In genomic region chr9:99394366-99394765, GRCm38 (mm10) we compare ENCODE assay signal across 17 mouse cellular contexts. TPM values are rescaled to one million over a fixed set of nuclear protein-coding genes. Genes with fewer than 3 reads are reported as not detected.
DNase-seq lines count a peak whose midpoint lies in the region; ATAC-seq and TF ChIP-seq lines count a peak whose summit lies in the region.
"Had no signal": no experiment of that assay in that cellular context is flagged by ENCODE, and none has a peak within 500 bp of the region (broad histone marks: within the 10 kb centered on the region; RNA-seq: fewer than 3 reads in every experiment).

No protein-coding gene starts in this region.

- TF ChIP-seq POLR2A in testis, adult 2 months (IDR thresholded peaks at IDR 0.05; ENCODE audit: control insufficient read depth, low read depth, low read length) = no peak

- no peak overlapping the region for H3K4me3 ChIP-seq in heart, embryonic 12.5 days
- no peak overlapping the region for H3K4me3 ChIP-seq in heart, embryonic 10.5 days
- no peak overlapping the region for H3K4me3 ChIP-seq in midbrain, embryonic 11.5 days (ENCODE audit: low read depth, low read length)
- H3K4me3 ChIP-seq in midbrain, embryonic 16.5 days (ENCODE audit: low read depth, low read length) = no peak overlapping the region
- H3K4me3 ChIP-seq in testis, adult 2 months (ENCODE audit: control insufficient read depth, low read depth, low read length) = peak overlapping the region; percentile 78
- H3K4me3 ChIP-seq: liver, embryonic 13.5 days; myocyte had no signal

- TF ChIP-seq CTCF in testis, adult 2 months (IDR thresholded peaks at IDR 0.05; ENCODE audit: control insufficient read depth, insufficient read depth, insufficient replicate concordance, low read depth, low read length) = no peak

- no peaks in the 10 kb centered on the region for H3K9me3 ChIP-seq in heart, embryonic 12.5 days (replicated peaks)
- no peaks in the 10 kb centered on the region for H3K9me3 ChIP-seq in heart, embryonic 10.5 days
- no peaks in the 10 kb centered on the region for H3K9me3 ChIP-seq in midbrain, embryonic 11.5 days (ENCODE audit: control insufficient read depth, low read length)
- no peaks in the 10 kb centered on the region for H3K9me3 ChIP-seq in midbrain, embryonic 16.5 days (replicated peaks; ENCODE audit: control insufficient read depth, low read length, poor library complexity, severe bottlenecking)
- H3K9me3 ChIP-seq: liver, embryonic 13.5 days had no signal

- no peaks in the 10 kb centered on the region for H3K4me1 ChIP-seq in heart, embryonic 12.5 days (replicated peaks)
- peaks cover 11% of the 10 kb centered on the region for H3K4me1 ChIP-seq in heart, embryonic 10.5 days
- no peaks in the 10 kb centered on the region for H3K4me1 ChIP-seq in midbrain, embryonic 11.5 days (ENCODE audit: control insufficient read depth, insufficient read depth, low read length)
- H3K4me1 ChIP-seq in midbrain, embryonic 16.5 days (ENCODE audit: control insufficient read depth, insufficient read depth, low read length) = no peaks in the 10 kb centered on the region
- H3K4me1 ChIP-seq in testis, adult 2 months (ENCODE audit: control insufficient read depth, insufficient read depth, low read length) = peaks cover 7% of the 10 kb centered on the region

- 0 out of 2 replicates have a peak, but pooled peaks have one; percentile 42 for ATAC-seq in heart, embryonic 12.5 days (ENCODE audit: insufficient number of reproducible peaks, low FRiP score)
- no peak for ATAC-seq in midbrain, embryonic 11.5 days (ENCODE audit: low FRiP score)
- no peak for ATAC-seq in midbrain, embryonic 16.5 days

- H3K36me3 ChIP-seq in heart, embryonic 12.5 days = peaks cover 9% of the 10 kb centered on the region
- H3K36me3 ChIP-seq in heart, embryonic 10.5 days = peaks cover 12% of the 10 kb centered on the region; the same call in 1 of the 2 replicates
- no peaks in the 10 kb centered on the region for H3K36me3 ChIP-seq in midbrain, embryonic 11.5 days (ENCODE audit: control insufficient read depth, insufficient read depth, low read length)
- H3K36me3 ChIP-seq in midbrain, embryonic 16.5 days (ENCODE audit: control insufficient read depth, insufficient read depth, low read length) = peaks cover 9% of the 10 kb centered on the region; the same call in 1 of the 2 replicates
- H3K36me3 ChIP-seq in testis, adult 2 months (ENCODE audit: control insufficient read depth, insufficient read depth, low read length) = no peaks in the 10 kb centered on the region

- no peak overlapping the region for H3K9ac ChIP-seq in heart, embryonic 12.5 days
- H3K9ac ChIP-seq in midbrain, embryonic 11.5 days (ENCODE audit: low read length) = no peak overlapping the region
- no peak overlapping the region for H3K9ac ChIP-seq in midbrain, embryonic 16.5 days (ENCODE audit: low read depth, low read length)
- H3K9ac ChIP-seq: liver, embryonic 13.5 days had no signal

- WGBS in heart, embryonic 12.5 days = 76% methylated on average over 11 of the region's 11 CpGs
- WGBS in heart, embryonic 10.5 days = 81% methylated on average over 11 of the region's 11 CpGs
- WGBS in midbrain, embryonic 11.5 days = 78% methylated on average over 11 of the region's 11 CpGs
- WGBS in midbrain, embryonic 16.5 days = 73% methylated on average over 11 of the region's 11 CpGs

- no peaks in the 10 kb centered on the region for H3K27me3 ChIP-seq in heart, embryonic 12.5 days (replicated peaks)
- no peaks in the 10 kb centered on the region for H3K27me3 ChIP-seq in heart, embryonic 10.5 days (ENCODE audit: insufficient read depth, poor library complexity, severe bottlenecking)
- no peaks in the 10 kb centered on the region for H3K27me3 ChIP-seq in midbrain, embryonic 11.5 days (ENCODE audit: control insufficient read depth, insufficient read depth, low read length)
- no peaks in the 10 kb centered on the region for H3K27me3 ChIP-seq in midbrain, embryonic 16.5 days (ENCODE audit: control insufficient read depth, insufficient read depth, low read depth, low read length)
- H3K27me3 ChIP-seq in testis, adult 2 months (ENCODE audit: control insufficient read depth, insufficient read depth, low read length) = no peaks in the 10 kb centered on the region
- H3K27me3 ChIP-seq: liver, embryonic 13.5 days had no signal

- no peak overlapping the region for H3K4me2 ChIP-seq in heart, embryonic 12.5 days
- no peak overlapping the region for H3K4me2 ChIP-seq in midbrain, embryonic 11.5 days
- no peak overlapping the region for H3K4me2 ChIP-seq in midbrain, embryonic 16.5 days (ENCODE audit: low read length)
- H3K4me2 ChIP-seq: liver, embryonic 13.5 days had no signal

- DNase-seq in heart, embryonic 10.5 days (ENCODE audit: low spot score) = no peak
- peak; percentile 62 for DNase-seq in midbrain, embryonic 11.5 days (ENCODE audit: low spot score, missing footprints)
- peak; percentile 87 for DNase-seq in adrenal gland, adult 2 months
- no peak for DNase-seq in frontal cortex, adult 2 months (ENCODE audit: extremely low spot score in 1 of 2, low spot score in 1 of 2)
- DNase-seq in right cerebral cortex, postnatal 36 days (ENCODE audit: low spot score in 2 of 2) = no peak
- DNase-seq: kidney, postnatal 14 days; liver, embryonic 13.5 days; thymus, postnatal 36 days had no signal

- no peak overlapping the region for H3K27ac ChIP-seq in heart, embryonic 12.5 days (ENCODE audit: poor library complexity, severe bottlenecking)
- no peak overlapping the region for H3K27ac ChIP-seq in heart, embryonic 10.5 days
- no peak overlapping the region for H3K27ac ChIP-seq in midbrain, embryonic 11.5 days (ENCODE audit: low read depth, low read length)
- no peak overlapping the region for H3K27ac ChIP-seq in midbrain, embryonic 16.5 days (ENCODE audit: low read length)
- H3K27ac ChIP-seq in testis, adult 2 months (ENCODE audit: control insufficient read depth, insufficient read depth, low read depth, low read length) = no peak overlapping the region
- H3K27ac ChIP-seq: liver, embryonic 13.5 days had no signal

RNA-seq across cellular contexts. Expression of gene Esyt3, which starts 36.0 kb away (rescaled TPM):
- polyA plus RNA-seq in heart, embryonic 12.5 days (2016; fragmentation: Nextera tagmentation; extraction: Ambion mirVana) = 0.18 and 0.23 TPM in 2 replicates
- polyA plus RNA-seq in heart, embryonic 10.5 days (2016; fragmentation: Nextera tagmentation; extraction: Ambion mirVana) = 0.11 and 0.23 TPM in 2 replicates
- polyA plus RNA-seq in midbrain, embryonic 11.5 days (2014; fragmentation: Nextera tagmentation; extraction: Ambion mirVana) = 0.12 and 0.34 TPM in 2 replicates
- 0.78 and 0.99 TPM in 2 replicates for polyA plus RNA-seq in midbrain, embryonic 16.5 days (2015; fragmentation: Nextera tagmentation; extraction: Ambion mirVana)
- total RNA-seq in adrenal gland, adult 2 months (2021) = under 1 TPM; 0.29 to 0.90 TPM
- polyA plus RNA-seq in adrenal gland, adult 2 months (2012; rRNA removed) = 0.30 and 0.50 TPM in 2 replicates
- 61.3 and 70.7 TPM in 2 replicates for polyA plus RNA-seq in testis, adult 2 months (2012; rRNA removed)
- polyA plus RNA-seq in frontal cortex, adult 2 months (2012; rRNA removed) = 1.4 and 2.1 TPM in 2 replicates
- total RNA-seq: gastrocnemius, adult 8-10 months; megakaryocyte progenitor cell, adult 5-6 weeks had no signal

RNA-seq across cellular contexts. Expression of gene Mras, which starts 42.8 kb away (rescaled TPM):
- 8.1 and 8.6 TPM in 2 replicates for polyA plus RNA-seq in heart, embryonic 12.5 days (2016; fragmentation: Nextera tagmentation; extraction: Ambion mirVana)
- polyA plus RNA-seq in heart, embryonic 10.5 days (2016; fragmentation: Nextera tagmentation; extraction: Ambion mirVana) = 5.1 and 7.5 TPM in 2 replicates
- polyA plus RNA-seq in midbrain, embryonic 11.5 days (2014; fragmentation: Nextera tagmentation; extraction: Ambion mirVana) = 12.1 and 15.0 TPM in 2 replicates
- polyA plus RNA-seq in midbrain, embryonic 16.5 days (2015; fragmentation: Nextera tagmentation; extraction: Ambion mirVana) = 51.2 and 53.5 TPM in 2 replicates
- total RNA-seq in adrenal gland, adult 2 months (2021) = 10 to 100 TPM; 61.0 to 61.1 TPM
- 31.4 and 33.1 TPM in 2 replicates for polyA plus RNA-seq in adrenal gland, adult 2 months (2012; rRNA removed)
- polyA plus RNA-seq in testis, adult 2 months (2012; rRNA removed) = 17.2 and 20.2 TPM in 2 replicates
- 132 and 173 TPM in 2 replicates for polyA plus RNA-seq in frontal cortex, adult 2 months (2012; rRNA removed)

RNA-seq across cellular contexts. Expression of gene Nme9, which starts 56.9 kb away (rescaled TPM):
- polyA plus RNA-seq in heart, embryonic 12.5 days (2016; fragmentation: Nextera tagmentation; extraction: Ambion mirVana) = not detected in 2 replicates
- polyA plus RNA-seq in heart, embryonic 10.5 days (2016; fragmentation: Nextera tagmentation; extraction: Ambion mirVana) = not detected in 2 replicates
- not detected in 2 replicates for polyA plus RNA-seq in midbrain, embryonic 11.5 days (2014; fragmentation: Nextera tagmentation; extraction: Ambion mirVana)
- polyA plus RNA-seq in midbrain, embryonic 16.5 days (2015; fragmentation: Nextera tagmentation; extraction: Ambion mirVana) = 1.3 and 1.4 TPM in 2 replicates
- not detected for total RNA-seq in adrenal gland, adult 2 months (2021)
- polyA plus RNA-seq in adrenal gland, adult 2 months (2012; rRNA removed) = not detected in 2 replicates
- polyA plus RNA-seq in testis, adult 2 months (2012; rRNA removed) = 0.22 and 0.28 TPM in 2 replicates
- 0.19 TPM in 1 of 2 replicates, not detected in the other for polyA plus RNA-seq in frontal cortex, adult 2 months (2012; rRNA removed)
- total RNA-seq: gastrocnemius, adult 8-10 months; left cerebral cortex, adult 18-20 months; megakaryocyte progenitor cell, adult 5-6 weeks had no signal
- polyA plus RNA-seq: heart, embryonic 14.5 days; intestine, embryonic 14.5 days; liver, embryonic 13.5 days; myocyte had no signal

Comparison
In these comparisons a context has a peak if more than half of its experiments do, and no peak if none do; other contexts are left out.
1. DNase-seq: peak in midbrain, embryonic 11.5 days (single experiment) and adrenal gland, adult 2 months (single experiment); none in heart, embryonic 10.5 days (single experiment), frontal cortex, adult 2 months (0 of 2) and right cerebral cortex, postnatal 36 days (0 of 2).
2. RNA of gene Esyt3, which starts 36.0 kb away (polyA plus RNA-seq): 61.3 to 70.7 TPM in testis, adult 2 months; 1.4 to 2.1 TPM in frontal cortex, adult 2 months, 0.78 to 0.99 TPM in midbrain, embryonic 16.5 days, 0.12 to 0.34 TPM in midbrain, embryonic 11.5 days, 0.30 to 0.50 TPM in adrenal gland, adult 2 months, 0.18 to 0.23 TPM in heart, embryonic 12.5 days and 0.11 to 0.23 TPM in heart, embryonic 10.5 days; every median in the first group is over 10 times any median in the second.